Mouse (Mus musculus): ENCODE measurements at regions not wholly inside any gene's neighbourhood (a gene's known extent, or its start where the extent isn't known, plus 50 kb on each side); places are given as distances from the start of the nearest gene placed in this dataset.

- DNase-seq = no peak
Observed at GRCm38 (mm10) chrX:130808530-130809235, 1059.1 kb downstream of the Diaph2 start.

- no peak for DNase-seq
Observed at GRCm38 (mm10) chrX:130818916-130819315, 1069.4 kb downstream of the Diaph2 start.

GRCm38 (mm10) chrX:130819707-130820106 is 1070.2 kb downstream of the Diaph2 start:
- DNase-seq = no peak

- peak in 1 of 2 experiments; percentile 2 for DNase-seq
Observed at GRCm38 (mm10) chrX:130820168-130820567, 1070.6 kb downstream of the Diaph2 start.

- no peak for DNase-seq
Observed at GRCm38 (mm10) chrX:130823943-130824342, 1074.4 kb downstream of the Diaph2 start.

GRCm38 (mm10) chrX:130835835-130836234 is 1086.3 kb downstream of the Diaph2 start:
- no peak for DNase-seq

GRCm38 (mm10) chrX:130843141-130843540 is 1093.6 kb downstream of the Diaph2 start:
- DNase-seq = peak; percentile 73

GRCm38 (mm10) chrX:130866506-130866905 is 1117.0 kb downstream of the Diaph2 start:
- DNase-seq = no peak

- no peak for DNase-seq
Observed at GRCm38 (mm10) chrX:130874157-130874556, 1124.6 kb downstream of the Diaph2 start.

GRCm38 (mm10) chrX:130875289-130875688 is 1125.7 kb downstream of the Diaph2 start:
- DNase-seq = peak; percentile 24 to 30

GRCm38 (mm10) chrX:130876120-130876519 is 1126.6 kb downstream of the Diaph2 start:
- DNase-seq = no peak

Data from cerebellum, postnatal 14 days (tissue).